Mouse (Mus musculus) forebrain, embryonic 12.5 days (tissue): ENCODE results near the gene Tmem163. TPM values are rescaled to one million over a fixed set of nuclear protein-coding genes. Genes with fewer than 3 reads are reported as not detected.

Experiments used
- ATAC-seq: fragments of 200-750 bp; cut with Nextera tagmentation; 2 replicates; pipeline ENCODE4 v1.8.0; 2017; ENCODE audit warnings: moderate TSS enrichment; ENCODE audit not compliant: low FRiP score
- H3K27ac ChIP-seq: fragments of 300-500 bp; sonication (generic); 2 replicates; pipeline ENCODE4 v1.5.1; 2016; ENCODE audit warnings: mild to moderate bottlenecking
- H3K27me3 ChIP-seq: fragments of 300-500 bp; sonication (generic); 2 replicates; pipeline ENCODE4 v1.6.1; 2016; ENCODE audit warnings: mild to moderate bottlenecking
- H3K36me3 ChIP-seq: fragments of 300-500 bp; sonication (generic); replicated peaks from 2 replicates; pipeline ENCODE4 v1.6.1; 2016; ENCODE audit warnings: mild to moderate bottlenecking
- H3K4me1 ChIP-seq: fragments of 300-500 bp; sonication (generic); 2 replicates; pipeline ENCODE4 v1.6.1; 2016
- H3K4me2 ChIP-seq: fragments of 300-500 bp; sonication (generic); 2 replicates; pipeline ENCODE4 v1.6.1; 2016; ENCODE audit warnings: mild to moderate bottlenecking, moderate library complexity
- H3K4me3 ChIP-seq: fragments of 300-500 bp; sonication (generic); replicated peaks from 2 replicates; pipeline ENCODE4 v1.5.1; 2016; ENCODE audit warnings: mild to moderate bottlenecking
- H3K9ac ChIP-seq: fragments of 300-500 bp; sonication (generic); 2 replicates; pipeline ENCODE4 v1.6.1; 2016; ENCODE audit warnings: mild to moderate bottlenecking
- H3K9me3 ChIP-seq: fragments of 300-500 bp; sonication (generic); 2 replicates; pipeline ENCODE4 v1.6.1; 2016
- WGBS: fragments of 180-500 bp; shearing (Covaris S2); methylation state at CpG from one replicate; pipeline ENCODE4 v1.1.7; 2016; 5-methylcytosine and 5-hydroxymethylcytosine counted together
- polyA plus RNA-seq: library from polyadenylated mRNA; unstranded; fragments of >200 nt; fragmentation: Nextera tagmentation; extraction: Ambion mirVana; gene quantifications from 2 replicates; pipeline ENCODE4 v1.2.1, GENCODE M21; 2016

Tmem163 gene
- polyA plus RNA-seq, 1 experiment from 2014 or later, result 29.9 TPM

DNA sequence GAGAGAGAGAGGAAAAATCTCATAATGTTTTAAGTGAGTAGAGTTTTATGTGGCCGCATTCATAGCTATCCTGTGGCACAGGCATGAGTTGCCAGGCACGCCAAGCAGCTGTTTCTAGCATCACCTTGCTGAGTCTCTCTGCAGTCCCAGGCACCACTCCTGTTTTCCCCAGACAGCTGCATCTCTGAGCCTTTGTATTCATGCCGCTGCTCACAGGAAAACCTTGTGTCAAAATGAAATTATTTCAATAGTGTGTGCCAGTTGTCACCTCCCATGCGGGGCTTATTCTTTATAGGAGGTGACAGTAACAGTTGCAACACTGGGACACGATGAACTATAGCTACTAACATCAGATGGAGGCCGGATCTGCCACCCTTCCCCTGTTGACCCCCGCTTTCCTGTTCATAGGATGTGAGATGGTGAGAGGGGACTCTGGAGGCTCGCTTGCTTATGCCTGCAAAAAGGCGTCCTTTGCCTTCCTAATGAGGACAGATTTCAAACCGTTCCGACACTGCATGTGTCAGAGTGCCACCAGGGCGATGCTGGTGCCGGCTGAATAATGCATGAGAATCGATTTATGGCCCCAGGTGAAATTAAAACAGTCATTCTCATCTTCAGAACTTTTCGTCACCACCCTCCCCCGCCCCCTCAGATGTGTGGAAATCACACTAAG, 171.1 kb downstream of the Tmem163 start:
- Histone ChIP-seq H3K36me3 (no peaks in the 10 kb centered on the region), H3K9me3 (no peaks in the 10 kb centered on the region), H3K4me1 (peaks cover 11% of the 10 kb centered on the region), H3K9ac (no peak overlapping the region), H3K27me3 (0 out of 2 replicates have a peak, but pooled peaks cover 4% of the 10 kb centered on the region), H3K27ac (0 out of 2 replicates have a peak overlapping the region, but pooled peaks have one; percentile 64), H3K4me3 (no peak overlapping the region), H3K4me2 (no peak overlapping the region)
- 72% methylated on average over 16 of the region's 16 CpGs for WGBS
- ATAC-seq, result peak; percentile 63

GRCm38 (mm10) chr1:127507042-127507650, 172.2 kb downstream of the Tmem163 start:
- ATAC-seq, result no peak
- Histone ChIP-seq H3K4me3 (no peak overlapping the region), H3K9me3 (no peaks in the 10 kb centered on the region), H3K9ac (no peak overlapping the region), H3K4me2 (no peak overlapping the region), H3K27ac (peak overlapping the region; percentile 64), H3K27me3 (0 out of 2 replicates have a peak, but pooled peaks cover 4% of the 10 kb centered on the region), H3K4me1 (peaks cover 11% of the 10 kb centered on the region), H3K36me3 (no peaks in the 10 kb centered on the region)
- WGBS, result 70% methylated on average over 10 of the region's 10 CpGs

DNA sequence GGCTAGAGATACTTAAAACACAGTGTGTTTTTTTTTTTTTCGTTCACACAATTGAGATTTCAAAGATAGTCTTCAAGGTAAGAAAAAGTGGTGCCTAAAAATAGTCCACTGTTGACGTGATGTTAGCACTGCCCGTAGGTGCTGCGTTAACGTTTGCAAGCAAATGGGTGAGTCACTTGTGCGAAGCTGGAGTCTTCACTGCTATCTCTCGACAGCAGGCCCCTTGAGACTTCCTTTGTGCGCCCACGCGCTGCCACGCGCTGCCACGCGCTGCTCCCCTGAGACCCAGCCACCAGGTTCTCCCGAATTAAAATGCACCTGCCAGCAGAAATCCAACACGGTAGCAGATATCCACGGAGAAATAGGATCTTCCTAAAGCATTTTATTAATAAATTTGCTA, 178.6 kb downstream of the Tmem163 start:
- Histone ChIP-seq H3K4me2 (no peak overlapping the region), H3K27ac (peak overlapping the region; percentile 39), H3K4me3 (no peak overlapping the region), H3K9ac (no peak overlapping the region), H3K4me1 (peaks cover 4% of the 10 kb centered on the region; the same call in 1 of the 2 replicates), H3K36me3 (no peaks in the 10 kb centered on the region), H3K27me3 (no peaks in the 10 kb centered on the region), H3K9me3 (no peaks in the 10 kb centered on the region)
- ATAC-seq, result no peak
- 77% methylated on average over 17 of the region's 17 CpGs for WGBS

GRCm38 (mm10) chr1:127500219-127500618, 179.1 kb downstream of the Tmem163 start:
- 9% methylated on average over 8 of the region's 8 CpGs for WGBS

DNA sequence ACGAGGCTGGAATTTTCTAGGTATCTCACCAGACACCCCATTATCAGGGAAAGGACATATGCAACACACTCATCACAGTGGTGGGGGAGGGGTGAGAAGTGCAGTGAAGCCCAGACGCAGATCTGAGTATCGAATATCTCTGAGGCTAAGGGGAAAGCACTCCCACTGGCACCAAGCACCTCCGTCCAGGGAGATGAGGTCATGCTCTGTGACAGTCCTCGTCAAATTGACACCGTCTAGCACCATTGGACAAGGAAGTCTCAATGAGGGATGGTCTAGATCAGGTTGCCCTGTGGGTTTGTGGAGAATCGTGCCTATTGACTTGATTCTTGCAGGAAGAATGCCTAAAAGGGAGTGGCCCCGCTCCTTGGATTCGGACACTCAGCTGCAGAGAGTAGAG, 180.6 kb downstream of the Tmem163 start:
- no peaks in the 10 kb centered on the region for H3K36me3 ChIP-seq
- no peak overlapping the region for H3K4me3 ChIP-seq
- 69% methylated on average over 9 of the region's 9 CpGs for WGBS
- no peak overlapping the region for H3K27ac ChIP-seq
- H3K4me1 ChIP-seq, result peaks cover 4% of the 10 kb centered on the region; the same call in 1 of the 2 replicates
- H3K9me3 ChIP-seq, result no peaks in the 10 kb centered on the region
- H3K27me3 ChIP-seq, result no peaks in the 10 kb centered on the region
- ATAC-seq, result no peak
- no peak overlapping the region for H3K9ac ChIP-seq
- H3K4me2 ChIP-seq, result no peak overlapping the region

More at GRCm38 (mm10) chr1:127500219-127500618, 179.1 kb downstream of the Tmem163 start:
- Histone ChIP-seq H3K9me3 (no peaks in the 10 kb centered on the region), H3K4me3 (no peak overlapping the region), H3K27ac (no peak overlapping the region), H3K36me3 (no peaks in the 10 kb centered on the region), H3K9ac (no peak overlapping the region), H3K4me2 (no peak overlapping the region), H3K27me3 (no peaks in the 10 kb centered on the region), H3K4me1 (peaks cover 4% of the 10 kb centered on the region; the same call in 1 of the 2 replicates)
- ATAC-seq, result peak; percentile 72

DNA sequence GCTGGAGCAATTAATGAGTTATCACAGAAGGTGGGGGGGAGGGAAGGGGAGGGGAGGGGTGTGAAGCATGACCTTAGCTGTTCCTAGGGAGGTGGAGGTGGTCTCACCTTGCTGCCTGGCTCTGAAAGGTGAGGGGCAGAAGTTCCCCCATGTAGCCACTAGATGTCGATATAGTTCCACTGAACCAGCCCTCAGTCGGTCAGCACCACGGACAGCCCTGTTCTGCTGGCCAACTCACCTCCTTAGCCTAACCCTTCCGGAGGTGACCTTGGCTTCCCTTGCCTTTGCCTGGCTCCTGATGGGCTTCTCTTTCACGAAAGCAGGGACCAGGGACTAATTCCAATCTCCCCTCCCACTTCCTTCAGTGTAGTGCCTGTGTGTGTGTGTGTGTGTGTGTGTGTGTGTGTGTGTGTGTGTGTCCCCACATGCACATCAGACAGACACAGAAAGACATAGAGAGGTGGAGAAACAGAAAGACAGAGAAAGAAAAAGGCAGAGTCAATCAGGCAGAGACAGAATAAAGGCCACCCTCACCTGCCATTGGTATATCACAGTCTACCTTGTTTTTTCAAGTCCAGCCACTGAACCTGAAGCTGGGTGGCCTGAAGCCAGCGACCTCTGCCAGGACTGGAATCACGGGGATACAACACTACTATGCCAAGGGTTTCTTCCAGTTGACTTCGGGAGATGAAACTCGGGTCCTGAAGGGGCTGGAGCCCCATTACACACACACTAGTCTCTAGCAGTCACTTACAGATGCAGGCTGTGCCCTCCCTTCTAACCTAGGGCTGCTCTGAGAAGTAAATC, 182.4 kb downstream of the Tmem163 start:
- Histone ChIP-seq H3K4me3 (no peak overlapping the region), H3K4me1 (peaks cover 4% of the 10 kb centered on the region; the same call in 1 of the 2 replicates), H3K9me3 (no peaks in the 10 kb centered on the region), H3K4me2 (no peak overlapping the region), H3K9ac (no peak overlapping the region), H3K27ac (no peak overlapping the region), H3K27me3 (no peaks in the 10 kb centered on the region), H3K36me3 (no peaks in the 10 kb centered on the region)
- peak; percentile 71 for ATAC-seq
- WGBS, result 34% methylated on average over 9 of the region's 9 CpGs

- ATAC-seq, result no peak
- H3K4me1 ChIP-seq, result no peaks in the 10 kb centered on the region; the same call in 1 of the 2 replicates
- H3K9ac ChIP-seq, result no peak overlapping the region
- no peaks in the 10 kb centered on the region for H3K27me3 ChIP-seq
- no peak overlapping the region for H3K4me3 ChIP-seq
- no peaks in the 10 kb centered on the region for H3K9me3 ChIP-seq
- no peak overlapping the region for H3K27ac ChIP-seq
- WGBS, result 76% methylated on average over 4 of the region's 4 CpGs
- no peak overlapping the region for H3K4me2 ChIP-seq
- peaks cover 6% of the 10 kb centered on the region; the same call in 1 of the 2 replicates for H3K36me3 ChIP-seq
Measured at GRCm38 (mm10) chr1:127487161-127487560, 192.2 kb downstream of the Tmem163 start.

DNA sequence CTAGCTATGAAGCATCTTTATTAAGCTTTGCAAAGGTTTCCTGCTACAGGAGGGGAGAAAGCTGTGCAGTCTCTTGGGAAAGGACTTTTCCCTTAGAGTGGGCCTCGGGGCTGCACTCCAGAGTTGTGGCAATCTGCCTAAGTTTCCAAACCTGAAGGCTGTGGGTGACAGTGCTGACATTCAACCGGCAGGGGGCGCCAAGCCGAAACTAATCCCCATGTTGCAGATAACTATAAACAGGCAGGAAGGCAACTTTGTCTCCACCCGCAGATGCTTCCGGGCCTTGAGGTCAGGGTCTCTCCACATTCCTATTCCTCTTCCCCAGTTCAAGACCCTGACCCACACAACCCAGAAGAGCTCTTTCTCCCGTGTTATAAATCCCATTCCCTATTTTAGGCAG, 194.5 kb downstream of the Tmem163 start:
- Histone ChIP-seq H3K9ac (no peak overlapping the region), H3K4me1 (no peaks in the 10 kb centered on the region; the same call in 1 of the 2 replicates), H3K27ac (no peak overlapping the region), H3K27me3 (no peaks in the 10 kb centered on the region), H3K4me2 (no peak overlapping the region), H3K4me3 (no peak overlapping the region), H3K36me3 (peaks cover 6% of the 10 kb centered on the region; the same call in 1 of the 2 replicates), H3K9me3 (no peaks in the 10 kb centered on the region)
- 0 out of 2 replicates have a peak, but pooled peaks have one; percentile 25 for ATAC-seq
- WGBS, result 43% methylated on average over 7 of the region's 7 CpGs

- WGBS, result 95% methylated on average over 8 of the region's 8 CpGs
- H3K4me2 ChIP-seq, result no peak overlapping the region
- no peak overlapping the region for H3K27ac ChIP-seq
- H3K27me3 ChIP-seq, result no peaks in the 10 kb centered on the region
- H3K9me3 ChIP-seq, result no peaks in the 10 kb centered on the region
- no peak for ATAC-seq
- H3K36me3 ChIP-seq, result peaks cover 8% of the 10 kb centered on the region
- no peak overlapping the region for H3K9ac ChIP-seq
- H3K4me1 ChIP-seq, result no peaks in the 10 kb centered on the region; the same call in 1 of the 2 replicates
- no peak overlapping the region for H3K4me3 ChIP-seq
Measured at GRCm38 (mm10) chr1:127484188-127484587, 195.2 kb downstream of the Tmem163 start.

- no peak overlapping the region for H3K9ac ChIP-seq
- H3K27me3 ChIP-seq, result no peaks in the 10 kb centered on the region
- 62% methylated on average over 10 of the region's 10 CpGs for WGBS
- no peaks in the 10 kb centered on the region for H3K9me3 ChIP-seq
- peaks cover 14% of the 10 kb centered on the region for H3K36me3 ChIP-seq
- H3K4me1 ChIP-seq, result no peaks in the 10 kb centered on the region; the same call in 1 of the 2 replicates
- no peak for ATAC-seq
- 0 out of 2 replicates have a peak overlapping the region, but pooled peaks have one; percentile 8 for H3K27ac ChIP-seq
- no peak overlapping the region for H3K4me2 ChIP-seq
- no peak overlapping the region for H3K4me3 ChIP-seq
Measured at GRCm38 (mm10) chr1:127482911-127483310, 196.4 kb downstream of the Tmem163 start.

DNA sequence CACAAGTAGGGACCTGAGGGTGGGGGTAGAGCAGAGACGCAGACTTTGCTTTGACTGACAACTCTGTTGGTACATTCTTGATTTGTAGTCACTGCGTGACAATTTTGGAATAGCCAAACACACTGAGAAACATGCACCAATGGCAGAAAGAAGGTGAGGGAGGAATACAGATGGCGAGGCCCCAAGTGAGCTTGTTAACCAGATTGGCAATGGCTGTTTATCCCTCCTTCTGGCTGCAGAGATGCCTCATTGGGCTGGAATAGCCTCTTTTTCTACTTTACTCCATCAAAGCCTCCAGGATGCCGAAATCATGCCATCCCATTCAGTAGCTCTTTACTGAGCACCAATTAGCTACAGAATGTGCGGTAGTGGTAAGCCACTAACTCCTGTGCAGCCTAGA, 203.6 kb downstream of the Tmem163 start:
- H3K4me2 ChIP-seq, result no peak overlapping the region
- ATAC-seq, result no peak
- no peak overlapping the region for H3K27ac ChIP-seq
- no peaks in the 10 kb centered on the region for H3K9me3 ChIP-seq
- peaks cover 18% of the 10 kb centered on the region for H3K36me3 ChIP-seq
- H3K4me3 ChIP-seq, result no peak overlapping the region
- no peak overlapping the region for H3K9ac ChIP-seq
- no peaks in the 10 kb centered on the region for H3K27me3 ChIP-seq
- H3K4me1 ChIP-seq, result no peaks in the 10 kb centered on the region
- 88% methylated on average over 5 of the region's 5 CpGs for WGBS

DNA sequence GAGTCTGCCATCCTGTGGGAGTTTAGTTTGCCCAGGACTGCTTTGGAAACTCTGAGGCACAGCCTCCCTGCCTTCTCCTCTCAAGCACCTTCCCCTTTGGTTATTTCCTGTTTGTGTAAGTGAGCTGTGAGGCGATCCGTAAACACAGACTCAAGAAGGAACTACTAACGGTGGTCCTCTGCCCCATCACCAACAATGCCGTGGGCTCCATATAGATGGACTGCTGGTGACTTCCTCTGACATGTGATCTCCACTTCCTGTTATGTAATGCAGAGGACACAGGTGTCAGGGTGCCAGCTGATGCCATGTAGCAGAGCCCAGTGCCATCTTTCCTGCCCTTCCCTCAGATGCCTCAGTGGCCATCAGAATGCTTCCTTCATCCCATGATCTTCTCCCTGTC, 209.2 kb downstream of the Tmem163 start:
- H3K27ac ChIP-seq, result no peak overlapping the region
- H3K4me3 ChIP-seq, result no peak overlapping the region
- peaks cover 9% of the 10 kb centered on the region; the same call in 1 of the 2 replicates for H3K36me3 ChIP-seq
- H3K9ac ChIP-seq, result no peak overlapping the region
- WGBS, result 90% methylated on average over 4 of the region's 4 CpGs
- H3K4me2 ChIP-seq, result no peak overlapping the region
- H3K4me1 ChIP-seq, result no peaks in the 10 kb centered on the region
- no peaks in the 10 kb centered on the region for H3K9me3 ChIP-seq
- no peaks in the 10 kb centered on the region for H3K27me3 ChIP-seq
- ATAC-seq, result no peak
